Mouse (Mus musculus): ENCODE data around the gene Rab17.

Gene Rab17

GRCm38 (mm10) chr1:90928575-90928934 is 40.9 kb downstream of the Rab17 start:
- peak; percentile 68 to 81 for DNase-seq (ENCODE audit: low spot score in 2 of 2)

GRCm38 (mm10) chr1:90927929-90928574 is 41.4 kb downstream of the Rab17 start:
- no peak for DNase-seq (ENCODE audit: low spot score in 2 of 2)

GRCm38 (mm10) chr1:90927308-90927707 is 42.2 kb downstream of the Rab17 start:
- peak in 1 of 2 experiments; percentile 25 for DNase-seq (ENCODE audit: low spot score in 2 of 2)

- DNase-seq (ENCODE audit: low spot score in 2 of 2): no peak
Observed at GRCm38 (mm10) chr1:90926030-90926429, 43.4 kb downstream of the Rab17 start.

- no peak for DNase-seq (ENCODE audit: low spot score in 2 of 2)
Observed at GRCm38 (mm10) chr1:90921687-90922086, 47.8 kb downstream of the Rab17 start.

- no peak for DNase-seq (ENCODE audit: low spot score in 2 of 2)
Observed at GRCm38 (mm10) chr1:90917509-90917908, 52.0 kb downstream of the Rab17 start.

GRCm38 (mm10) chr1:90914948-90915569 is 54.4 kb downstream of the Rab17 start, which contains the start of gene Mlph:
Gene Mlph, plus strand, starts transcription at chr1:90915085.
- peak; percentile 29 to 40 for DNase-seq (ENCODE audit: low spot score in 2 of 2)

GRCm38 (mm10) chr1:90913231-90913630 is 56.2 kb downstream of the Rab17 start:
- DNase-seq (ENCODE audit: low spot score in 2 of 2): no peak

- DNase-seq (ENCODE audit: low spot score in 2 of 2): peak; percentile 65 to 68
Observed at GRCm38 (mm10) chr1:90909631-90910152, 59.8 kb downstream of the Rab17 start.

GRCm38 (mm10) chr1:90909161-90909560 is 60.3 kb downstream of the Rab17 start:
- peak; percentile 58 to 71 for DNase-seq (ENCODE audit: low spot score in 2 of 2)
